Mouse (Mus musculus): Measurements from ENCODE around the gene Gja5. TPM values are rescaled to one million over a fixed set of nuclear protein-coding genes. Genes with fewer than 3 reads are reported as not detected.
A peak's percentile ranks its signal among the peaks of the same experiment; 100 is the strongest.

The Gja5 gene
- polyA plus RNA-seq, 1 experiment = 14.7 TPM

- Histone ChIP-seq H3K79me2 (ENCODE audit: control insufficient read depth, insufficient read depth) (no peaks in the 10 kb centered on the region), H3K27me3 (ENCODE audit: control insufficient read depth, insufficient read depth, insufficient read length) (no peaks in the 10 kb centered on the region), H3K36me3 (ENCODE audit: control insufficient read depth, insufficient read depth) (no peaks in the 10 kb centered on the region), H3K4me3 (no peak overlapping the region), H3K4me2 (ENCODE audit: low read depth) (no peak overlapping the region), H3ac (ENCODE audit: control insufficient read depth, insufficient read length) (no peak overlapping the region)
- no peak for TF ChIP-seq SRF (IDR thresholded peaks at IDR 0.05; ENCODE audit: control insufficient read depth, insufficient read length, low read depth)
- TF ChIP-seq TCF12 (IDR thresholded peaks at IDR 0.05; ENCODE audit: insufficient read depth, poor library complexity, severe bottlenecking) = no peak
- no peak for TF ChIP-seq MAX (IDR thresholded peaks at IDR 0.05; ENCODE audit: low read depth)
- no peak for TF ChIP-seq POLR2AphosphoS2 (IDR thresholded peaks at IDR 0.05; ENCODE audit: insufficient read length, low read depth)
- no peak for TF ChIP-seq POLR2A (IDR thresholded peaks at IDR 0.05; ENCODE audit: insufficient read length, low read depth)
- TF ChIP-seq MYOD1 (IDR thresholded peaks at IDR 0.05; ENCODE audit: control insufficient read depth in 1 of 3, insufficient read length in 2 of 3, low read depth in 2 of 3) = no peak
- no peak for TF ChIP-seq TCF3 (IDR thresholded peaks at IDR 0.05; ENCODE audit: insufficient read length, low read depth)
Measured at GRCm38 (mm10) chr3:96953489-96954233, 49.2 kb downstream of the Gja5 start.

- TF ChIP-seq USF1 (IDR thresholded peaks at IDR 0.05; ENCODE audit: low read depth) (no peak), MYOG (IDR thresholded peaks at IDR 0.05; ENCODE audit: control insufficient read depth in 1 of 3, insufficient read depth in 1 of 3, insufficient read length in 2 of 3, low read depth in 2 of 3) (peak in 1 of 3 experiments; percentile 17), REST (IDR thresholded peaks at IDR 0.05; ENCODE audit: insufficient read depth, insufficient read length) (no peak), E2F4 (IDR thresholded peaks at IDR 0.05; ENCODE audit: insufficient read depth) (no peak), CEBPB (IDR thresholded peaks at IDR 0.05; ENCODE audit: insufficient read depth, poor library complexity, severe bottlenecking) (no peak), TCF12 (IDR thresholded peaks at IDR 0.05; ENCODE audit: insufficient read depth, poor library complexity, severe bottlenecking) (no peak), MYOD1 (IDR thresholded peaks at IDR 0.05; ENCODE audit: control insufficient read depth in 1 of 3, insufficient read length in 2 of 3, low read depth in 2 of 3) (peak in 2 of 3 experiments; percentile 38 to 58), TCF3 (IDR thresholded peaks at IDR 0.05; ENCODE audit: insufficient read length, low read depth) (no peak), MAX (IDR thresholded peaks at IDR 0.05; ENCODE audit: low read depth) (no peak), POLR2A (IDR thresholded peaks at IDR 0.05; ENCODE audit: insufficient read length, low read depth) (no peak), SRF (IDR thresholded peaks at IDR 0.05; ENCODE audit: control insufficient read depth, insufficient read length, low read depth) (no peak), POLR2AphosphoS2 (IDR thresholded peaks at IDR 0.05; ENCODE audit: insufficient read length, low read depth) (no peak)
Measured at GRCm38 (mm10) chr3:96960597-96960996, 56.1 kb downstream of the Gja5 start.

GRCm38 (mm10) chr3:96963088-96964034, 58.9 kb downstream of the Gja5 start:
- H3K27me3 ChIP-seq (ENCODE audit: control insufficient read depth, insufficient read depth, insufficient read length) = no peaks in the 10 kb centered on the region
- H3K79me2 ChIP-seq (ENCODE audit: control insufficient read depth, insufficient read depth) = no peaks in the 10 kb centered on the region
- H3ac ChIP-seq (ENCODE audit: control insufficient read depth, insufficient read length) = no peak overlapping the region
- no peak overlapping the region for H3K4me2 ChIP-seq (ENCODE audit: low read depth)
- no peaks in the 10 kb centered on the region for H3K36me3 ChIP-seq (ENCODE audit: control insufficient read depth, insufficient read depth)
- TF ChIP-seq MYOD1 (IDR thresholded peaks at IDR 0.05; ENCODE audit: control insufficient read depth in 1 of 3, insufficient read length in 2 of 3, low read depth in 2 of 3) = peak in 2 of 3 experiments; percentile 54 to 59
- TF ChIP-seq TCF3 (IDR thresholded peaks at IDR 0.05; ENCODE audit: insufficient read length, low read depth) = no peak
- TF ChIP-seq TCF12 (IDR thresholded peaks at IDR 0.05; ENCODE audit: insufficient read depth, poor library complexity, severe bottlenecking) = peak; percentile 16
- no peak for TF ChIP-seq SRF (IDR thresholded peaks at IDR 0.05; ENCODE audit: control insufficient read depth, insufficient read length, low read depth)
- TF ChIP-seq MYOG (IDR thresholded peaks at IDR 0.05; ENCODE audit: control insufficient read depth in 1 of 3, insufficient read depth in 1 of 3, insufficient read length in 2 of 3, low read depth in 2 of 3) = peak; percentile 0 to 81 (median 15)
- H3K4me3 ChIP-seq = no peak overlapping the region

More at GRCm38 (mm10) chr3:96960597-96960996, 56.1 kb downstream of the Gja5 start:
- H3K36me3 ChIP-seq (ENCODE audit: control insufficient read depth, insufficient read depth) = no peaks in the 10 kb centered on the region
- H3K27me3 ChIP-seq (ENCODE audit: control insufficient read depth, insufficient read depth, insufficient read length) = no peaks in the 10 kb centered on the region
- H3K4me2 ChIP-seq (ENCODE audit: low read depth) = no peak overlapping the region
- no peak overlapping the region for H3ac ChIP-seq (ENCODE audit: control insufficient read depth, insufficient read length)
- no peak overlapping the region for H3K4me3 ChIP-seq
- no peaks in the 10 kb centered on the region for H3K79me2 ChIP-seq (ENCODE audit: control insufficient read depth, insufficient read depth)

DNA sequence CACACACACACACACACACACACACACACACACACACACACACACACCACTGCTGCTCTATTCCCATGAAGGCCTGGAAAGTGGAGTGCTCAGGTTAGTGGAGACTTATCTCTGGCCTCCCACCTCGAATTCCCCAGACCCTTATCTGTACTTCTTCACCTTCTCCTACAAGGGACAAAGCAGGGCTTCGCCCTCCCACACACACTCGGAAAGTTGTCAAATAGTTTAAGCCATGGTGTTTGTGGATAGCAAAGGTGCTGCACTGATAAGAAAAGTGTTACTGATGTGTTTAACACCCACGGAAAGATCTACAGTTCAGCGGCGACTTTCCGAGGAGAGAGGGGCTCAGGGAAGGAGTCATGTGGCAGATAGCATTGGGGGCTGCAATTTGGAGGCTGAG, 66.5 kb downstream of the Gja5 start:
- H3K79me2 ChIP-seq (ENCODE audit: control insufficient read depth, insufficient read depth) = no peaks in the 10 kb centered on the region
- H3K4me3 ChIP-seq = no peak overlapping the region
- no peaks in the 10 kb centered on the region for H3K27me3 ChIP-seq (ENCODE audit: control insufficient read depth, insufficient read depth, insufficient read length)
- no peaks in the 10 kb centered on the region for H3K36me3 ChIP-seq (ENCODE audit: control insufficient read depth, insufficient read depth)
- TF ChIP-seq SRF (IDR thresholded peaks at IDR 0.05; ENCODE audit: control insufficient read depth, insufficient read length, low read depth) (no peak), POLR2AphosphoS2 (IDR thresholded peaks at IDR 0.05; ENCODE audit: insufficient read length, low read depth) (no peak), REST (IDR thresholded peaks at IDR 0.05; ENCODE audit: insufficient read depth, insufficient read length) (no peak), TCF3 (IDR thresholded peaks at IDR 0.05; ENCODE audit: insufficient read length, low read depth) (no peak), MYOG (IDR thresholded peaks at IDR 0.05; ENCODE audit: control insufficient read depth in 1 of 3, insufficient read depth in 1 of 3, insufficient read length in 2 of 3, low read depth in 2 of 3) (no peak), MAX (IDR thresholded peaks at IDR 0.05; ENCODE audit: low read depth) (no peak)
- no peak overlapping the region for H3K4me2 ChIP-seq (ENCODE audit: low read depth)
- H3ac ChIP-seq (ENCODE audit: control insufficient read depth, insufficient read length) = no peak overlapping the region

All from myocyte (in vitro differentiated cells).